Mouse (Mus musculus) limb, embryonic 11.5 days (tissue): Measurements from ENCODE around the gene Zfp296. TPM values are rescaled to one million over a fixed set of nuclear protein-coding genes. Genes with fewer than 3 reads are reported as not detected.

ENCODE experiments used
- ATAC-seq: fragments of 200-750 bp; cut with Nextera tagmentation; 2 replicates; pipeline ENCODE4 v1.8.0; 2017; ENCODE audit warnings: low read depth; ENCODE audit not compliant: insufficient number of reproducible peaks, low FRiP score, low TSS enrichment
- DNase-seq: peaks from one replicate; pipeline ENCODE4 v3.0.0-alpha.2; 2015; ENCODE audit warnings: low spot score
- H3K27ac ChIP-seq: fragments of 300-500 bp; sonication (generic); replicated peaks from 2 replicates; pipeline ENCODE4 v1.5.1; 2014; ENCODE audit warnings: low read depth, mild to moderate bottlenecking, low read length
- H3K27me3 ChIP-seq: fragments of 300-500 bp; sonication (generic); 2 replicates; pipeline ENCODE4 v1.6.1; 2014; ENCODE audit warnings: mild to moderate bottlenecking, low read length, mixed read lengths; ENCODE audit not compliant: control insufficient read depth, insufficient read depth
- H3K36me3 ChIP-seq: fragments of 300-500 bp; sonication (generic); 2 replicates; pipeline ENCODE4 v1.6.1; 2014; ENCODE audit warnings: mild to moderate bottlenecking, low read length, moderate library complexity, mixed read lengths; ENCODE audit not compliant: control insufficient read depth, insufficient read depth
- H3K4me1 ChIP-seq: fragments of 300-500 bp; sonication (generic); 2 replicates; pipeline ENCODE4 v1.6.1; 2014; ENCODE audit warnings: low read length, mixed read lengths; ENCODE audit not compliant: control insufficient read depth, insufficient read depth
- H3K4me2 ChIP-seq: fragments of 300-500 bp; sonication (generic); 2 replicates; pipeline ENCODE4 v1.6.1; 2014; ENCODE audit warnings: low read depth, mild to moderate bottlenecking, moderate library complexity; ENCODE audit not compliant: severe bottlenecking
- H3K4me3 ChIP-seq: fragments of 300-500 bp; sonication (generic); 2 replicates; pipeline ENCODE4 v1.5.1; 2014; ENCODE audit warnings: low read depth, low read length
- H3K9ac ChIP-seq: fragments of 300-500 bp; sonication (generic); 2 replicates; pipeline ENCODE4 v1.6.1; 2014; ENCODE audit warnings: mild to moderate bottlenecking, low read length
- H3K9me3 ChIP-seq: fragments of 300-500 bp; sonication (generic); 2 replicates; pipeline ENCODE4 v1.6.1; 2016; ENCODE audit warnings: low read length; ENCODE audit not compliant: control insufficient read depth
- WGBS: fragments of 180-500 bp; shearing (Covaris S2); extraction: QIAGEN DNeasy Blood & Tissue Kit; methylation state at CpG from one replicate; pipeline ENCODE4 v1.1.7; 2014; 5-methylcytosine and 5-hydroxymethylcytosine counted together
- polyA plus RNA-seq: library from polyadenylated mRNA; unstranded; fragments of >200 nt; fragmentation: Nextera tagmentation; extraction: Ambion mirVana; gene quantifications from 2 replicates; pipeline ENCODE4 v1.2.1, GENCODE M21; 2014

The Zfp296 gene
- polyA plus RNA-seq, 1 experiment from 2014 or later, result 0.21 TPM

DNA sequence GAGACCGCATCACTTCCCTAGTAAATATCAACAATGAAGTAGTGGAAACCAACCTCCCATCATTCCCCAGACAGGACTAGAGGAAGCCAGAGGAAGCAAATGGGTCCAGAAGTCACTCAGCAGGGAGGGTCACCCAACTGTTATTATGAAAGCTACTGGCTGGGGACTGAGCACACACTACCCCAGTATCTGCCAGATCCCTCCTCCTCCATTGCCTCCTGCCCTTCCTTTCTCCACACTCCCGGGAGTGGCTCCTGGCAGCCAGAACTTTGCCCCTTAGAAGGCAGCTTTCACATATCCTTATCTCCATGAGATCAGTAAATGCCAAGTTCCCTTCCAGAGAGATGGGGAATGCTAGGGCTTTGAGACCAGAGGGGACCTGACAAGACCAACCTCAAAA is 46.3 kb downstream of the Zfp296 start:
- Histone ChIP-seq H3K4me3 (no peak overlapping the region), H3K27me3 (0 out of 2 replicates have a peak, but pooled peaks cover 5% of the 10 kb centered on the region), H3K27ac (no peak overlapping the region), H3K4me2 (no peak overlapping the region), H3K4me1 (no peaks in the 10 kb centered on the region), H3K9ac (no peak overlapping the region), H3K36me3 (no peaks in the 10 kb centered on the region), H3K9me3 (no peaks in the 10 kb centered on the region)
- ATAC-seq (no peak), DNase-seq (no peak)
- WGBS, result 69% methylated on average over 2 of the region's 2 CpGs

DNA sequence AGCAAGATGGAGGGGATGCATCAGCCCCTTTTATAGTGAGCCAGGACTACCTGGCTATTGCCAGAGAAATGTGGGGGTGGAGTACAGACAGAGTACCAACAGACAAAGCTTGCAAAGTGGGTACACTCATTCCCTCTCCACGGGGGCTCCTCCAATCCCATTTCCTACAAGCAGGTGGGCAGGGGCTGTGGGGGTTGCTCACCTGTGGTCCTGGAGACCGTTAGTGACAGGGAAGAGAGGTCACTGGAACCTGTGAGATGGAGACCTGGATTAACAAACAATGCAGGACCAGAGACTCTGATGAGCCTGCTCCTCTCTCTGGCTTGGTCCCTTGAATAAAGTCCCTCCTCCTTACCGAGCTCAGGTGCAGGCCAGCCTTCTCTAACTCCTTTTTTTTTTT is 50.6 kb downstream of the Zfp296 start:
- Histone ChIP-seq H3K9ac (no peak overlapping the region), H3K4me1 (0 out of 2 replicates have a peak, but pooled peaks cover 2% of the 10 kb centered on the region), H3K9me3 (no peaks in the 10 kb centered on the region), H3K27me3 (no peaks in the 10 kb centered on the region), H3K4me3 (peak overlapping the region; percentile 61; the same call in 1 of the 2 replicates), H3K27ac (no peak overlapping the region), H3K36me3 (peaks cover 6% of the 10 kb centered on the region; the same call in 1 of the 2 replicates), H3K4me2 (0 out of 2 replicates have a peak overlapping the region, but pooled peaks have one; percentile 90)
- DNase-seq (no peak), ATAC-seq (no peak)
- WGBS, result 65% methylated on average over 3 of the region's 3 CpGs

DNA sequence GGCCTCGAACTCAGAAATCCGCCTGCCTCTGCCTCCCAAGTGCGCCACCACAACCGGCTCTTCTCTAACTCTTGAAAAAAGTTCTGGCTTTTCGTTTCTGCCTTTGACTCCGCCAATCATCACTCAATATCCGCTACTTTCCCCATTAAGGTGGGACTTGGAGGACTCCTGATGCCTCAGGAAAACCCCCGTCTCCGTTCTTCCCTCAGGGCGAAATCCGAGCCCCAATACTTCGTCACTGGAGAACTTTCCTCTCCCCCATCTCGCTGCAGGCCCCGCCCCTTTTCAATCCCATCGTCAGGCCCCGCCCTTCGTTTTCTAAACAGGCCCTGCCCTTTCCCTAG is 51.1 kb downstream of the Zfp296 start:
- WGBS, result 14% methylated on average over 17 of the region's 17 CpGs
- Histone ChIP-seq H3K4me3 (peak overlapping the region; percentile 61), H3K27ac (0 out of 2 replicates have a peak overlapping the region, but pooled peaks have one; percentile 14), H3K4me1 (0 out of 2 replicates have a peak, but pooled peaks cover 2% of the 10 kb centered on the region), H3K9ac (0 out of 2 replicates have a peak overlapping the region, but pooled peaks have one; percentile 17), H3K9me3 (no peaks in the 10 kb centered on the region), H3K36me3 (peaks cover 7% of the 10 kb centered on the region; the same call in 1 of the 2 replicates), H3K4me2 (peak overlapping the region; percentile 90), H3K27me3 (no peaks in the 10 kb centered on the region)
- ATAC-seq (peak; percentile 2; the same call in 1 of the 2 replicates), DNase-seq (peak; percentile 86)

DNA sequence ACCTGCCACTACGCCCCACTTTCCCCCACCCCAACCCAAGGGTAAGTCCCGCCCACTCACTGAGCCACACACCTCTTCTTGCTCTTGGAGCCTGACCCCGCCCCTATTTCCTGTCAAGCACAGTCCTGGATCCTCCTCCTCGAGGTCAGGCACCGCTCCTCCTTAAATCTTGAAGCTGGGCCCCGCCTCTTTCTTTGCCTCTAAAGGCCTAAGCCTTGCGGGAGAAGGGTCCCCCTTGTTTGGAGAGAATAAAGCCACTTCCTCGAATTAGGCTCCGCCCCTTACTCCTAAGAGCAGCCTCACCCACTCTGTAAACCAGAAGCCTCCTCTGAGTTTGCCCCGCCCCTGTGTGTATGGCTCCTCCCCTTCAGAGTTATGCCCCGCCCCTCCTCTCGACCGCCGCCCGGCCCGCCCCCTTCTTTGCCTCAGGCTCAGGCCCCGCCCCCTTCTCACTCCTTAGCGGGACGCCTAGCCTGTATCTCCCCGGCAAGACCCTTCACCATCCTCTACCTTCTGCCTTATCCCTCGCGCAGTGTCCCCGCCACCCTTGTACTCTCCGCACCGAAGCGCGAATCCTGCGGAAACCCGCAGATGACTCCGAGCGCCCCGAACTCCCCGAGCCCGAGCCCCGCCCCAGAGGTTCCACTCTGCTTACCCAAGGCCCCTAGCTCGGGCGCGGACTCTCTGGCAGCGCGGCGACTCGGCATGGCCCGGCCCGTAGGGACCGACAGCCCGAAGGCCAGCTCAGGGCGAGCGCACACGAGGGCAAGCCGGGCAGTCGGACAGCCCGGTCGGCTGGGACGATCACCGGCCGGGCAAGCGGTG is 51.7 kb downstream of the Zfp296 start:
- 2% methylated on average over 56 of the region's 57 CpGs for WGBS
- peak; percentile 90 for ATAC-seq

DNA sequence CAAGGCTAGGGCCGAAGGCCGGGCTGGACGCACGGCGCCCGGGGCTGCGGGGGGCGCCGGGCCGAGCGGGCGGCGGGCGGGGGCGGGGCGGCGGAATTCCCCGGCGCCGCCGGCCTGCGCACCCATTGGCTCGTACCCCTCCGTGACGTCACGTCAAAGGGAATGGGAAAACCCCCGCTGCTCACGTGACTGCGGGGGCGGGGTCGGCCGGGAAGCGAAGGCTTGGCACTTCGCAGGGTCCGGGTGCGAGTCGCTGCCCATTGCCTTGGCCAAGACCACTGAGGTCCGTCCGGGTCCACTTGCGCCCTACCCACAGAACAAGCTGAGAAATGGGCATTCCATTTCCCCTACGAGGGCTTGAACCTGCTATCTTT is 52.3 kb downstream of the Zfp296 start, which contains the start of gene Relb:
Gene Relb, minus strand, starts transcription at position 78 of the 374 bp plus-strand sequence.
- H3K4me2 ChIP-seq, result peak within 1 kb of the TSS; percentile 90
- ATAC-seq (no peak; the same call in none of the 2 replicates), DNase-seq (peak; percentile 92)
- peak within 1 kb of the TSS; percentile 59; the same call in 1 of the 2 replicates for H3K27ac ChIP-seq
- peak within 1 kb of the TSS; percentile 35 for H3K9ac ChIP-seq
- H3K36me3 ChIP-seq, result peaks cover 9% of the 10 kb centered on the region; the same call in 1 of the 2 replicates
- no peaks in the 10 kb centered on the region for H3K27me3 ChIP-seq
- H3K9me3 ChIP-seq, result no peaks in the 10 kb centered on the region
- peak within 1 kb of the TSS; percentile 61 for H3K4me3 ChIP-seq
- under 1% methylated on average over 27 of the region's 41 CpGs for WGBS
- 0 out of 2 replicates have a peak, but pooled peaks cover 2% of the 10 kb centered on the region for H3K4me1 ChIP-seq

More for the DNA sequence above, 51.7 kb downstream of the Zfp296 start:
- peaks cover 7% of the 10 kb centered on the region; the same call in 1 of the 2 replicates for H3K36me3 ChIP-seq
- DNase-seq, result peak; percentile 92
- H3K4me1 ChIP-seq, result 0 out of 2 replicates have a peak, but pooled peaks cover 2% of the 10 kb centered on the region
- peak overlapping the region; percentile 59; the same call in 1 of the 2 replicates for H3K27ac ChIP-seq
- H3K4me2 ChIP-seq, result peak overlapping the region; percentile 90
- peak overlapping the region; percentile 61 for H3K4me3 ChIP-seq
- H3K9ac ChIP-seq, result peak overlapping the region; percentile 35
- no peaks in the 10 kb centered on the region for H3K9me3 ChIP-seq
- no peaks in the 10 kb centered on the region for H3K27me3 ChIP-seq

Other genes with a start within 250 kb of the Zfp296 start
- 104 and 114 TPM in 2 replicates for gene Ercc1, start 232.5 kb upstream of the Zfp296 start, polyA plus RNA-seq
- gene Cd3eap, start 217.8 kb upstream of the Zfp296 start, polyA plus RNA-seq, result 21.1 and 24.8 TPM in 2 replicates
- 6.6 and 8.7 TPM in 2 replicates for gene Ppp1r13l, start 217.5 kb upstream of the Zfp296 start, polyA plus RNA-seq
- 11.8 and 13.5 TPM in 2 replicates for gene Ercc2, start 195.3 kb upstream of the Zfp296 start, polyA plus RNA-seq
- gene Klc3, start 173.2 kb upstream of the Zfp296 start, polyA plus RNA-seq, result 2.7 and 3.5 TPM in 2 replicates
- gene Ckm, start 172.5 kb upstream of the Zfp296 start, polyA plus RNA-seq, result 3.8 and 5.2 TPM in 2 replicates
- gene Mark4, start 118.5 kb upstream of the Zfp296 start, polyA plus RNA-seq, result 10.0 and 10.8 TPM in 2 replicates
- gene Exoc3l2, start 114.0 kb upstream of the Zfp296 start, polyA plus RNA-seq, result 1.8 and 2.2 TPM in 2 replicates
- gene Bloc1s3, start 68.9 kb upstream of the Zfp296 start, polyA plus RNA-seq, result 2.3 and 2.7 TPM in 2 replicates
- gene Trappc6a, start 68.9 kb upstream of the Zfp296 start, polyA plus RNA-seq, result 73.3 and 82.3 TPM in 2 replicates
- 0.12 and 0.16 TPM in 2 replicates for gene Nkpd1, start 59.4 kb upstream of the Zfp296 start, polyA plus RNA-seq
- 3.9 and 5.5 TPM in 2 replicates for gene Ppp1r37, start 14.2 kb upstream of the Zfp296 start, polyA plus RNA-seq
- gene Gemin7, start 308 bp downstream of the Zfp296 start, polyA plus RNA-seq, result 183 and 185 TPM in 2 replicates
- gene Clasrp, start 27.2 kb downstream of the Zfp296 start, polyA plus RNA-seq, result 55.9 and 61.5 TPM in 2 replicates
- gene Relb, start 52.2 kb downstream of the Zfp296 start, polyA plus RNA-seq, result 4.7 and 5.3 TPM in 2 replicates
- gene Clptm1, start 87.7 kb downstream of the Zfp296 start, polyA plus RNA-seq, result 91.6 and 97.3 TPM in 2 replicates
- 0.44 and 0.77 TPM in 2 replicates for gene Apoc2, start 100.7 kb downstream of the Zfp296 start, polyA plus RNA-seq
- not detected in 2 replicates for gene Gm44805, start 104.1 kb downstream of the Zfp296 start, polyA plus RNA-seq
- gene Apoc4, start 104.2 kb downstream of the Zfp296 start, polyA plus RNA-seq, result not detected in 2 replicates
- gene Apoc1, start 115.4 kb downstream of the Zfp296 start, polyA plus RNA-seq, result 4.5 and 5.0 TPM in 2 replicates
- 83.0 and 83.4 TPM in 2 replicates for gene Apoe, start 121.9 kb downstream of the Zfp296 start, polyA plus RNA-seq
- 154 and 163 TPM in 2 replicates for gene Tomm40, start 138.2 kb downstream of the Zfp296 start, polyA plus RNA-seq
- 59.3 and 63.2 TPM in 2 replicates for gene Nectin2, start 173.2 kb downstream of the Zfp296 start, polyA plus RNA-seq
- gene Bcam, start 193.7 kb downstream of the Zfp296 start, polyA plus RNA-seq, result 43.0 and 44.1 TPM in 2 replicates
- gene Cblc, start 219.5 kb downstream of the Zfp296 start, polyA plus RNA-seq, result 0.75 and 1.3 TPM in 2 replicates
- gene Bcl3, start 245.5 kb downstream of the Zfp296 start, polyA plus RNA-seq, result 0.71 and 1.2 TPM in 2 replicates